Mouse (Mus musculus): ENCODE measurements around the gene Atf3. TPM values are rescaled to one million over a fixed set of nuclear protein-coding genes. Genes with fewer than 3 reads are reported as not detected.

Gene Atf3
- polyA plus RNA-seq, 1 experiment from 2014 or later, result 1.4 TPM

- ATAC-seq (ENCODE audit: low FRiP score), result no peak
- Histone ChIP-seq H3K27me3 (ENCODE audit: control insufficient read depth, insufficient read depth, low read length) (no peaks in the 10 kb centered on the region), H3K9me3 (ENCODE audit: control insufficient read depth, low read length) (no peaks in the 10 kb centered on the region), H3K4me3 (replicated peaks; ENCODE audit: low read length) (no peak overlapping the region), H3K9ac (no peak overlapping the region), H3K27ac (no peak overlapping the region), H3K4me2 (replicated peaks) (no peak overlapping the region), H3K4me1 (replicated peaks; ENCODE audit: control insufficient read depth, insufficient read depth, low read length) (no peaks in the 10 kb centered on the region), H3K36me3 (replicated peaks; ENCODE audit: control insufficient read depth, insufficient read depth) (no peaks in the 10 kb centered on the region)
- 61% methylated on average over 11 of the region's 11 CpGs for WGBS
- no peak for DNase-seq (ENCODE audit: low spot score)
Observed at GRCm38 (mm10) chr1:191256566-191257350, 38.9 kb upstream of the Atf3 start.

GRCm38 (mm10) chr1:191256134-191256533, 38.3 kb upstream of the Atf3 start:
- Histone ChIP-seq H3K4me3 (replicated peaks; ENCODE audit: low read length) (no peak overlapping the region), H3K27me3 (ENCODE audit: control insufficient read depth, insufficient read depth, low read length) (no peaks in the 10 kb centered on the region), H3K27ac (no peak overlapping the region), H3K9ac (no peak overlapping the region), H3K36me3 (replicated peaks; ENCODE audit: control insufficient read depth, insufficient read depth) (no peaks in the 10 kb centered on the region), H3K9me3 (ENCODE audit: control insufficient read depth, low read length) (no peaks in the 10 kb centered on the region), H3K4me1 (replicated peaks; ENCODE audit: control insufficient read depth, insufficient read depth, low read length) (no peaks in the 10 kb centered on the region), H3K4me2 (replicated peaks) (no peak overlapping the region)
- DNase-seq (ENCODE audit: low spot score) (no peak), ATAC-seq (ENCODE audit: low FRiP score) (no peak)
- WGBS, result 92% methylated on average over 5 of the region's 5 CpGs

DNA sequence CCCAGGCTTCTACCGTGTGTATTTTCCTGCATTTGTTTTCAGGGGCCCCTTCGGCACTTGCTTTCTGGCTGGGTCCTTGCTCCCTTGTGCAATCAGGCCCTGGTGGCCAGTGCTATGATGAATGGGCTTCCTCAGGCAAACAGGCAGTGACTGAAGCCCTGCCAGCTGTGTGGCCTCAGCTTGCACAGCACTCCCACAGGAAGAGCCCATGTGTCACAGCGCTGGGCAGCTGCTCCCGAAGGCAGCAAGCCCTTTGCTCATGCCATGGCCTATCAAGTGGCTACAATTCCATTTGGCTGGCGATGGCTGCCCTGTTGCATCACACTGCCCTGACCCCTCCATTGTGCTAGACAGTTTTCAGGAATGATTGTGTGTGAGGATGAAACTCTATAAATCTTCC, 36.6 kb upstream of the Atf3 start:
- no peak overlapping the region for H3K9ac ChIP-seq
- H3K36me3 ChIP-seq (replicated peaks; ENCODE audit: control insufficient read depth, insufficient read depth), result no peaks in the 10 kb centered on the region
- no peak overlapping the region for H3K27ac ChIP-seq
- H3K27me3 ChIP-seq (ENCODE audit: control insufficient read depth, insufficient read depth, low read length), result no peaks in the 10 kb centered on the region
- no peak for DNase-seq (ENCODE audit: low spot score)
- WGBS, result 44% methylated on average over 5 of the region's 5 CpGs
- no peak for ATAC-seq (ENCODE audit: low FRiP score)
- no peaks in the 10 kb centered on the region for H3K4me1 ChIP-seq (replicated peaks; ENCODE audit: control insufficient read depth, insufficient read depth, low read length)
- no peak overlapping the region for H3K4me2 ChIP-seq (replicated peaks)
- H3K9me3 ChIP-seq (ENCODE audit: control insufficient read depth, low read length), result no peaks in the 10 kb centered on the region
- no peak overlapping the region for H3K4me3 ChIP-seq (replicated peaks; ENCODE audit: low read length)

- no peak for ATAC-seq (ENCODE audit: low FRiP score)
- no peak overlapping the region for H3K27ac ChIP-seq
Observed at GRCm38 (mm10) chr1:191253636-191254035, 35.8 kb upstream of the Atf3 start.

GRCm38 (mm10) chr1:191249975-191250374, 32.1 kb upstream of the Atf3 start:
- Histone ChIP-seq H3K27me3 (ENCODE audit: control insufficient read depth, insufficient read depth, low read length) (no peaks in the 10 kb centered on the region), H3K4me2 (replicated peaks) (no peak overlapping the region), H3K27ac (no peak overlapping the region), H3K9me3 (ENCODE audit: control insufficient read depth, low read length) (0 out of 2 replicates have a peak, but pooled peaks cover 6% of the 10 kb centered on the region), H3K36me3 (replicated peaks; ENCODE audit: control insufficient read depth, insufficient read depth) (no peaks in the 10 kb centered on the region), H3K9ac (no peak overlapping the region), H3K4me3 (replicated peaks; ENCODE audit: low read length) (no peak overlapping the region), H3K4me1 (replicated peaks; ENCODE audit: control insufficient read depth, insufficient read depth, low read length) (no peaks in the 10 kb centered on the region)
- DNase-seq (ENCODE audit: low spot score), result no peak
- no peak for ATAC-seq (ENCODE audit: low FRiP score)
- WGBS, result 94% methylated on average over 3 of the region's 3 CpGs

More at GRCm38 (mm10) chr1:191253636-191254035, 35.8 kb upstream of the Atf3 start:
- H3K4me3 ChIP-seq (replicated peaks; ENCODE audit: low read length), result no peak overlapping the region
- H3K27me3 ChIP-seq (ENCODE audit: control insufficient read depth, insufficient read depth, low read length), result no peaks in the 10 kb centered on the region
- no peak for DNase-seq (ENCODE audit: low spot score)
- no peaks in the 10 kb centered on the region for H3K9me3 ChIP-seq (ENCODE audit: control insufficient read depth, low read length)
- 79% methylated on average over 1 of the region's 1 CpGs for WGBS
- no peaks in the 10 kb centered on the region for H3K36me3 ChIP-seq (replicated peaks; ENCODE audit: control insufficient read depth, insufficient read depth)
- H3K4me2 ChIP-seq (replicated peaks), result no peak overlapping the region
- H3K9ac ChIP-seq, result no peak overlapping the region
- no peaks in the 10 kb centered on the region for H3K4me1 ChIP-seq (replicated peaks; ENCODE audit: control insufficient read depth, insufficient read depth, low read length)

DNA sequence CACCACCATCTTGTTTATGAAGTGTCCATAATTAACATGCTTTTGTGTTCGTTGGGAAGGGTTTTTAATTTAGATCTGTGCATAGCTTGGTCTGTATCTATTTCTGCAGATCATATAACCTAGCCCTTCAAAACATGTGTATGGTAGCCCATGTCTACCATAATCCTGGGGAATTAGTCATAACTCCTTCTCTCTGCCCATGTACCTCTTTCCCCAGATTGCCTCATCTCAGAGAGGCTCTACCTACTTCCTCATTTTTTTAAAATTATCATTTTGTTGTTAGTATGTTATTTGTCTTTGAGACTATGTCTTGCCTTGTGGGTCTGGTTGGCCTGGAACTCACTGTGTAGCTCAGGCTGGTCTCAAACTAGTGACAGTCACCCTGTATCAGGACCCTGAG, 30.6 kb upstream of the Atf3 start:
- ATAC-seq (ENCODE audit: low FRiP score), result no peak
- 74% methylated on average over 1 of the region's 1 CpGs for WGBS
- H3K36me3 ChIP-seq (replicated peaks; ENCODE audit: control insufficient read depth, insufficient read depth), result no peaks in the 10 kb centered on the region
- H3K9me3 ChIP-seq (ENCODE audit: control insufficient read depth, low read length), result 0 out of 2 replicates have a peak, but pooled peaks cover 6% of the 10 kb centered on the region
- no peak overlapping the region for H3K4me2 ChIP-seq (replicated peaks)
- H3K27me3 ChIP-seq (ENCODE audit: control insufficient read depth, insufficient read depth, low read length), result no peaks in the 10 kb centered on the region
- no peaks in the 10 kb centered on the region for H3K4me1 ChIP-seq (replicated peaks; ENCODE audit: control insufficient read depth, insufficient read depth, low read length)
- no peak for DNase-seq (ENCODE audit: low spot score)
- no peak overlapping the region for H3K4me3 ChIP-seq (replicated peaks; ENCODE audit: low read length)
- H3K9ac ChIP-seq, result no peak overlapping the region
- H3K27ac ChIP-seq, result no peak overlapping the region

DNA sequence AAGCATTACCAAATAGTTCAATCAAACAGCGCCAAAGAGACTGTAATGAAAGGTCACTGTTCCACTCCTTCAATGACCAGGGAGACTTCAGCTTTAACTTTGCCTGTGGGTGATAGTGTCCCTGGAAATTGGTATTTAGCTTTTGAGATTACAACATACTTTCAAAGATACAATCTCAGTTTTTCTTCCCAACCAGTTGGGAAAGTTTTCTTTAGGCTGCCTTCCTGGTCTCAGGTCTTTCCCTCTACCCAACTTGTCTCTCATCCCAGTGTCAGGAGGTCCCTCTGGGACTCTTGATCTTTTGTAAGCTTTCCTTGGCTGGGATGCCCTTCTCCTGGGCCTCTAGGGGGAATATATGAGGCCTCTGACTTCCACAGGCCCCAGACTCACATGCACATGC, 29.7 kb upstream of the Atf3 start:
- Histone ChIP-seq H3K27me3 (ENCODE audit: control insufficient read depth, insufficient read depth, low read length) (no peaks in the 10 kb centered on the region), H3K27ac (no peak overlapping the region), H3K36me3 (replicated peaks; ENCODE audit: control insufficient read depth, insufficient read depth) (no peaks in the 10 kb centered on the region), H3K4me2 (replicated peaks) (no peak overlapping the region), H3K9ac (no peak overlapping the region), H3K9me3 (ENCODE audit: control insufficient read depth, low read length) (0 out of 2 replicates have a peak, but pooled peaks cover 6% of the 10 kb centered on the region), H3K4me3 (replicated peaks; ENCODE audit: low read length) (no peak overlapping the region), H3K4me1 (replicated peaks; ENCODE audit: control insufficient read depth, insufficient read depth, low read length) (no peaks in the 10 kb centered on the region)
- ATAC-seq (ENCODE audit: low FRiP score) (no peak), DNase-seq (ENCODE audit: low spot score) (no peak)
- WGBS, result 95% methylated on average over 1 of the region's 1 CpGs

DNA sequence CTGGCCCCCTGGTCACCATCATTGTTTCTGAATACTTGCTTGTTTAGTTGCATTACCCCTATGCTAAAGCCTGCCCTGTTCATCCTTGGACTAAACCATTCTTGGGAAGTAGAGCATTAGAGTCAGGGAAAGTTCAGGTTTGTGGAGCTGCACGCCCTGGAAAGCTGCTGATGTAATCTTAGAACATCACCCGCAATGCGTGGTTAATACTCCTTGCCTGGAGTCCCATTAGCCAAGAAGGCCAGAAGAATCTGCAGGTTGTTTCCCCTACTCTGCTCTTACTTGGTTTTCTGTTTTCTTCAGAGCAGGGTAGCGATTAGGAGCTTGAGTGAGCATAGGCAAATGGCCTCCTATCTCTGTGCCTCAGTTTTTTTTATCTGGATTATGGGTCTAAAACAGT, 26.0 kb upstream of the Atf3 start:
- Histone ChIP-seq H3K9me3 (ENCODE audit: control insufficient read depth, low read length) (0 out of 2 replicates have a peak, but pooled peaks cover 6% of the 10 kb centered on the region), H3K36me3 (replicated peaks; ENCODE audit: control insufficient read depth, insufficient read depth) (no peaks in the 10 kb centered on the region), H3K27me3 (ENCODE audit: control insufficient read depth, insufficient read depth, low read length) (no peaks in the 10 kb centered on the region), H3K4me3 (replicated peaks; ENCODE audit: low read length) (no peak overlapping the region), H3K9ac (no peak overlapping the region), H3K4me2 (replicated peaks) (no peak overlapping the region), H3K4me1 (replicated peaks; ENCODE audit: control insufficient read depth, insufficient read depth, low read length) (0 out of 2 replicates have a peak, but pooled peaks cover 2% of the 10 kb centered on the region), H3K27ac (no peak overlapping the region)
- no peak for ATAC-seq (ENCODE audit: low FRiP score)
- no peak for DNase-seq (ENCODE audit: low spot score)
- 96% methylated on average over 4 of the region's 4 CpGs for WGBS

GRCm38 (mm10) chr1:191242065-191242698, 24.3 kb upstream of the Atf3 start:
- Histone ChIP-seq H3K36me3 (replicated peaks; ENCODE audit: control insufficient read depth, insufficient read depth) (no peaks in the 10 kb centered on the region), H3K4me3 (replicated peaks; ENCODE audit: low read length) (no peak overlapping the region), H3K27ac (peak overlapping the region; percentile 79), H3K9ac (no peak overlapping the region), H3K9me3 (ENCODE audit: control insufficient read depth, low read length) (0 out of 2 replicates have a peak, but pooled peaks cover 6% of the 10 kb centered on the region), H3K27me3 (ENCODE audit: control insufficient read depth, insufficient read depth, low read length) (no peaks in the 10 kb centered on the region), H3K4me1 (replicated peaks; ENCODE audit: control insufficient read depth, insufficient read depth, low read length) (0 out of 2 replicates have a peak, but pooled peaks cover 2% of the 10 kb centered on the region), H3K4me2 (replicated peaks) (no peak overlapping the region)
- peak; percentile 32 for DNase-seq (ENCODE audit: low spot score)
- ATAC-seq (ENCODE audit: low FRiP score), result peak; percentile 70
- whole genome bisulfite sequencing, result 56% methylated on average over 12 of the region's 12 CpGs
